Mouse (Mus musculus): ENCODE measurements at regions not wholly inside any gene's neighbourhood (a gene's known extent, or its start where the extent isn't known, plus 50 kb on each side); places are given as distances from the start of the nearest gene placed in this dataset.
A peak's percentile ranks its signal among the peaks of the same experiment; 100 is the strongest.

GRCm38 (mm10) chr6:107386094-107386678 is 143.4 kb upstream of the Lrrn1 start:
- no peak for TF ChIP-seq CTCF (IDR thresholded peaks at IDR 0.05; ENCODE audit: low read depth)
- 70% methylated on average over 7 of the region's 7 CpGs for WGBS
- no peak for DNase-seq (ENCODE audit: low spot score)

GRCm38 (mm10) chr6:107389892-107390291 is 139.7 kb upstream of the Lrrn1 start:
- 38% methylated on average over 3 of the region's 3 CpGs for WGBS
- no peak overlapping the region for H3K27ac ChIP-seq
- H3K9ac ChIP-seq (replicated peaks; ENCODE audit: low read length) = no peak overlapping the region
- DNase-seq (ENCODE audit: low spot score) = peak; percentile 5
- H3K4me1 ChIP-seq (ENCODE audit: insufficient read depth, low read length) = no peaks in the 10 kb centered on the region
- ATAC-seq = no peak
- no peak overlapping the region for H3K4me2 ChIP-seq (ENCODE audit: low read depth, low read length)
- TF ChIP-seq CTCF (IDR thresholded peaks at IDR 0.05; ENCODE audit: low read depth) = no peak
- H3K9me3 ChIP-seq (ENCODE audit: low read length) = no peaks in the 10 kb centered on the region
- H3K4me3 ChIP-seq (ENCODE audit: low read length) = no peak overlapping the region
- H3K27me3 ChIP-seq (ENCODE audit: insufficient read depth, low read length) = no peaks in the 10 kb centered on the region
- H3K36me3 ChIP-seq (ENCODE audit: insufficient read depth, low read length) = no peaks in the 10 kb centered on the region

More at GRCm38 (mm10) chr6:107386094-107386678, 143.4 kb upstream of the Lrrn1 start:
- no peaks in the 10 kb centered on the region for H3K4me1 ChIP-seq (ENCODE audit: insufficient read depth, low read length)
- no peaks in the 10 kb centered on the region for H3K36me3 ChIP-seq (ENCODE audit: insufficient read depth, low read length)
- H3K4me3 ChIP-seq (ENCODE audit: low read length) = no peak overlapping the region
- no peaks in the 10 kb centered on the region for H3K27me3 ChIP-seq (ENCODE audit: insufficient read depth, low read length)
- no peaks in the 10 kb centered on the region for H3K9me3 ChIP-seq (ENCODE audit: low read length)
- H3K4me2 ChIP-seq (ENCODE audit: low read depth, low read length) = no peak overlapping the region
- H3K27ac ChIP-seq = no peak overlapping the region
- H3K9ac ChIP-seq (replicated peaks; ENCODE audit: low read length) = no peak overlapping the region
- ATAC-seq = no peak

- TF ChIP-seq CTCF (IDR thresholded peaks at IDR 0.05; ENCODE audit: low read depth) = no peak
- no peaks in the 10 kb centered on the region for H3K9me3 ChIP-seq (ENCODE audit: low read length)
- WGBS = 55% methylated on average over 2 of the region's 2 CpGs
- H3K27me3 ChIP-seq (ENCODE audit: insufficient read depth, low read length) = no peaks in the 10 kb centered on the region
- ATAC-seq (no peak), DNase-seq (ENCODE audit: low spot score) (peak; percentile 20)
- no peak overlapping the region for H3K4me3 ChIP-seq (ENCODE audit: low read length)
- no peaks in the 10 kb centered on the region for H3K36me3 ChIP-seq (ENCODE audit: insufficient read depth, low read length)
- no peak overlapping the region for H3K9ac ChIP-seq (replicated peaks; ENCODE audit: low read length)
- no peak overlapping the region for H3K27ac ChIP-seq
- H3K4me1 ChIP-seq (ENCODE audit: insufficient read depth, low read length) = no peaks in the 10 kb centered on the region
- no peak overlapping the region for H3K4me2 ChIP-seq (ENCODE audit: low read depth, low read length)
Measured at GRCm38 (mm10) chr6:107394611-107395010, 135.0 kb upstream of the Lrrn1 start.

DNA sequence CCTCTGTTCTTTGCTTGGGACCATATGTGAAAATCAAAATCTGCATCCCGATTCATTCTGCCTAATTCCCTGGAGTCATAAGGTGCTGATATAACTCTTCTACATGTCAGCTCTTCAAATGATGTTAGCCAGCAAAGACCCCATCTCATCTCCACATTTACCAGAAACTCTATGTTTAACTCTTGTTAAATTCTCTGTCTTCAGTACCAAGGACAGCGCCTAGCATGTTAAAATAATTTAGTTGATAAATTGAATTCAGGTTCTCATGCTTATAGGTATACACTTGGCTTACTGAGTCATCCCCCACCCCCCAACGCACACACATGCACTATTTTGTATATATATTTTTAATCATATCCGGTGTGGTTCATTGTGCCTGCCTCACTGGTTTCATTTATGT is 113.8 kb upstream of the Lrrn1 start:
- no peak overlapping the region for H3K27ac ChIP-seq
- no peak for DNase-seq (ENCODE audit: low spot score)
- no peak overlapping the region for H3K4me2 ChIP-seq (ENCODE audit: low read depth, low read length)
- no peaks in the 10 kb centered on the region for H3K9me3 ChIP-seq (ENCODE audit: low read length)
- H3K4me3 ChIP-seq (ENCODE audit: low read length) = no peak overlapping the region
- H3K9ac ChIP-seq (replicated peaks; ENCODE audit: low read length) = no peak overlapping the region
- no peaks in the 10 kb centered on the region for H3K36me3 ChIP-seq (ENCODE audit: insufficient read depth, low read length)
- ATAC-seq = no peak
- H3K4me1 ChIP-seq (ENCODE audit: insufficient read depth, low read length) = no peaks in the 10 kb centered on the region
- no peak for TF ChIP-seq CTCF (IDR thresholded peaks at IDR 0.05; ENCODE audit: low read depth)
- 87% methylated on average over 4 of the region's 4 CpGs for WGBS
- no peaks in the 10 kb centered on the region for H3K27me3 ChIP-seq (ENCODE audit: insufficient read depth, low read length)

DNA sequence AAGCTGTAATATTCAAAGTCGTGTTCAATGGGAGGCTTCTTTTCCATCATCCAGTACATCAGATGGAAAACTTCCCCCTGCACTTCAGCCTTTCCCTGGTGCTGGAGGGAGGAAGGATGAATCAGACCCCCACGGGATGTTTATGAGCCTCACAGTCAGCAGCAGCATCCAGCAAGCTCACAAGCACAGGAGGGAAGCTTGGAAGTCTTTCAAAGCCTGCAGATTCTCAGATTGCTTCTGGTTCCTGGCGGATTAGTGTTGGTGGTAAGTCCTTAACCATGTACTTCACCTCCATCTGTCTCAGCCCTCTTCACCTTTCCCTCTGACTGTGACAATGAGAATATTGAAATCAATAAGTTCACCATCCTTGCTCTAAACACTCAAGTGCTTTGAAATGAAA is 107.5 kb upstream of the Lrrn1 start:
- Histone ChIP-seq H3K9me3 (ENCODE audit: low read length) (no peaks in the 10 kb centered on the region), H3K27me3 (ENCODE audit: insufficient read depth, low read length) (no peaks in the 10 kb centered on the region), H3K27ac (no peak overlapping the region), H3K4me1 (ENCODE audit: insufficient read depth, low read length) (no peaks in the 10 kb centered on the region), H3K4me2 (ENCODE audit: low read depth, low read length) (no peak overlapping the region), H3K4me3 (ENCODE audit: low read length) (no peak overlapping the region), H3K36me3 (ENCODE audit: insufficient read depth, low read length) (no peaks in the 10 kb centered on the region), H3K9ac (replicated peaks; ENCODE audit: low read length) (no peak overlapping the region)
- no peak for TF ChIP-seq CTCF (IDR thresholded peaks at IDR 0.05; ENCODE audit: low read depth)
- WGBS = 53% methylated on average over 3 of the region's 3 CpGs
- DNase-seq (ENCODE audit: low spot score) (peak; percentile 6), ATAC-seq (no peak)

DNA sequence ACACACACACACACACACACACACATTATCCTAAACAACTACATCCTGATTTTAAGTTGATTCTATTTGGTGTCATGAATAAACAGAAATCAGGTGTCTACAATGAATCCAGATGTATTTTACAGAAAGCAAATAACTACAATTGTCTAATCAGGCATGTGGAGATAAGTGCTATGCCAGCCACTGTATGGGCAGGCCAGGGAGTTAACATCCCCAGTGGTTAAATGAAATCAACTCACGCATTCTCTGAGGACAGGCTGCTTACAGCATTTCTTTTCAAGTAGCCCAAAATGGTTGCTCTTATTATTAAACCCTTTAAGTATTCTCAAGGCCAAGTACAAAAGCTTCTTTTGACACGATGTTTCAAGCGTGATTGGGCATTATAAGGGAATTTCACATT is 103.0 kb upstream of the Lrrn1 start:
- H3K9ac ChIP-seq (replicated peaks; ENCODE audit: low read length) = no peak overlapping the region
- H3K4me1 ChIP-seq (ENCODE audit: insufficient read depth, low read length) = no peaks in the 10 kb centered on the region
- ATAC-seq = no peak

GRCm38 (mm10) chr6:107431033-107431432 is 98.5 kb upstream of the Lrrn1 start:
- Histone ChIP-seq H3K9ac (replicated peaks; ENCODE audit: low read length) (no peak overlapping the region), H3K27me3 (ENCODE audit: insufficient read depth, low read length) (no peaks in the 10 kb centered on the region), H3K36me3 (ENCODE audit: insufficient read depth, low read length) (no peaks in the 10 kb centered on the region), H3K27ac (no peak overlapping the region), H3K4me2 (ENCODE audit: low read depth, low read length) (no peak overlapping the region), H3K9me3 (ENCODE audit: low read length) (no peaks in the 10 kb centered on the region), H3K4me1 (ENCODE audit: insufficient read depth, low read length) (no peaks in the 10 kb centered on the region), H3K4me3 (ENCODE audit: low read length) (no peak overlapping the region)
- WGBS = 56% methylated on average over 4 of the region's 4 CpGs
- ATAC-seq (peak; percentile 40; the same call in 1 of the 2 replicates), DNase-seq (ENCODE audit: low spot score) (peak; percentile 57)
- TF ChIP-seq CTCF (IDR thresholded peaks at IDR 0.05; ENCODE audit: low read depth) = no peak

More for the DNA sequence above, 103.0 kb upstream of the Lrrn1 start:
- DNase-seq (ENCODE audit: low spot score) = no peak
- no peak overlapping the region for H3K4me2 ChIP-seq (ENCODE audit: low read depth, low read length)
- 74% methylated on average over 3 of the region's 3 CpGs for WGBS
- H3K36me3 ChIP-seq (ENCODE audit: insufficient read depth, low read length) = no peaks in the 10 kb centered on the region
- H3K27me3 ChIP-seq (ENCODE audit: insufficient read depth, low read length) = no peaks in the 10 kb centered on the region
- H3K9me3 ChIP-seq (ENCODE audit: low read length) = no peaks in the 10 kb centered on the region
- H3K4me3 ChIP-seq (ENCODE audit: low read length) = no peak overlapping the region
- TF ChIP-seq CTCF (IDR thresholded peaks at IDR 0.05; ENCODE audit: low read depth) = no peak
- H3K27ac ChIP-seq = no peak overlapping the region

Measured in hindbrain, postnatal 0 days (tissue).